Mouse (Mus musculus) left cerebral cortex, adult 2 months (tissue): ENCODE data around the gene Mum1l1. TPM values are rescaled to one million over a fixed set of nuclear protein-coding genes. Genes with fewer than 3 reads are reported as not detected.
"Not testable (repeated sequence)": the region's sequence is repeated elsewhere in the genome, so short reads cannot be mapped to it uniquely, and the experiment has no call there.

Experiments
- DNase-seq, 2 experiments: peaks; one replicate each; pipeline ENCODE4 v3.0.0; 2021 to 2022; ENCODE audit warnings: low spot score in 2 of 2, mixed read lengths in 1 of 2; ENCODE audit errors: extremely low spot score in 1 of 2
- H3K27ac ChIP-seq: fragments of 200-600 bp; 2 replicates; pipeline ENCODE4 v1.8.1; 2022
- H3K4me3 ChIP-seq: fragments of 200-600 bp; 2 replicates; pipeline ENCODE4 v1.8.1; 2022
- CTCF ChIP-seq: fragments of 200-600 bp; IDR thresholded peaks from 2 replicates; pipeline ENCODE4 v1.8.1; 2022; ENCODE audit warnings: antibody characterized with exemption, mild to moderate bottlenecking, moderate library complexity
- intact Hi-C: fragments of 180-260 bp; cut with DNase I; formaldehyde crosslinking; loops from one replicate; pipeline ENCODE4 v1.15.1; 2025
- long read RNA-seq, 2 experiments: library from polyadenylated mRNA; stranded (forward); transcript quantifications; one replicate each; pipeline ENCODE4 v2.0.0; 2021; ENCODE audit warnings: borderline mapping rate in 2 of 2
- total RNA-seq, 2 experiments: library from RNA; stranded (reverse); gene quantifications; 2 replicates each; pipeline ENCODE4 v1.2.3; 2021

The Mum1l1 gene
- total RNA-seq: 1 to 10 TPM; 2.2 to 3.0 TPM
- long read RNA-seq, experiment 1, partial matches to known transcripts: 0 of 3 reads
- long read RNA-seq, experiment 1, other reads (novel, unspliced or antisense): 0 of 3 reads
- long read RNA-seq, experiment 2, partial matches to known transcripts: 0 of 4 reads
- long read RNA-seq, experiment 2, other reads (novel, unspliced or antisense): 2 of 4 reads

DNA sequence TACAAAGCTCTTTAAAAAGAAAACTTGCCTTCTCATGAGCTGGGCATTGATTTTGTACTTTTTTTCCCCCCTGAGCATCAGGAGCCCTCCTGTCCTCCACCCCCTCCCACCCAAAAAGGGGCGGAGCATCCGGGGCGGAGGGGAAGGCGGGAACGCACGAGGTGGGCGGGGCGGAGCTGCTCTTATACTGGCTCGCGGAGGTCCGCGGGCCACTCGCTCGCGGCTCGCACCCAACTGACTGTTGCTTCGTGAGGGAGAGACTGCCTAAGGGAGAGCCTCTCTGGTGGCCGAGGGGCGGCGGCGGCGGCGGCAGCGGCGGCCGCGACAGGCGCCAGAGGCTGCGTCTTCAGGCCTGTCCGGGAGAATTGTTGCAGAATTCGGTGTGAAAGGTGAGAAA is at the start of gene Mum1l1:
Gene Mum1l1 (plus strand): TSS at position 214 of the 397 bp plus-strand sequence.
- no peak for TF ChIP-seq CTCF
- H3K27ac ChIP-seq: no peak within 1 kb of the TSS
- intact Hi-C loops: no loop called here
- DNase-seq: peak; percentile 18 to 42
- H3K4me3 ChIP-seq: peak within 1 kb of the TSS; percentile 45

DNA sequence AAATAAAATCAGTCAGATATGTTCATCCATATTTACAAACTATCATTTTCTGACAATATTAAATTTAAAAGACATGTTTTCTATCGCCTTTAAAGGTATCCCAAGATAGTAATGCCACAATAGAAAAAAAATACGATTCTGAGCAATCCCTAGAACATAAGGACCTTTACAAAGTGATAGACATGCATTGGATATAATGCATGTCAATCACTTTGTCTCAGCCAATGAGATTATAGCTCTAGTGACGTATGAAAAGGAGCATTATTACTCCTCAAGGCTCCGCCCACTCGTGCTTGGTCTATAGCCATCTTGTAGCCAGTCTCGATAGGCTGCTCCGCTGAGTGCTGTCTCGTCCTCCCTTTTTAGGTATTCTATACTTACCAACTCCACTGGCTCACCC is 30.9 kb upstream of the Mum1l1 start, which contains the start of gene 4933428M09Rik:
Gene 4933428M09Rik (plus strand): TSS at position 301 of the 400 bp plus-strand sequence.
- Histone ChIP-seq H3K4me3 (no peak within 1 kb of the TSS), H3K27ac (no peak within 1 kb of the TSS)
- DNase-seq: no peak
- intact Hi-C loops: no loop called here
- TF ChIP-seq CTCF: no peak

DNA sequence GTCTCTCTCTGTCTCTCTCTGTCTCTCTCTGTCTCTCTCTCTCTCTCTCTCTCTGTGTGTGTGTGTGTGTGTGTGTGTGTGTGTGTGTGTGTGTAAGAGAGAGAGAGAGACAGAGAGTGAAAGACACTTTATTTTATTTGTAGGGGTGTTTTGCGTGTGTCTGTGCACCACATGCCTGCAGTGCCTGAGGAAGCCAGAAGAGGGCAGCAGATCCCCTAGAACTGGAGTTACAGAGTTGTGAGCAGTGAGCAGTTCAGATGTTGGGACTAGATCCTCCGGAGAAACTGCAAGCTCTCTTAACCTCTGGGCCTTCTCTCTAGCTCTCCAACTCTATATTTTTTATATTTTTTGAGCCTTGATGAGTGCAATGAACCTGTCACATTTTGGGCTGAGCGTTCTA is 18.3 kb upstream of the Mum1l1 start:
- intact Hi-C loops, H3K27ac ChIP-seq, H3K4me3 ChIP-seq, DNase-seq: not testable (repeated sequence)

DNA sequence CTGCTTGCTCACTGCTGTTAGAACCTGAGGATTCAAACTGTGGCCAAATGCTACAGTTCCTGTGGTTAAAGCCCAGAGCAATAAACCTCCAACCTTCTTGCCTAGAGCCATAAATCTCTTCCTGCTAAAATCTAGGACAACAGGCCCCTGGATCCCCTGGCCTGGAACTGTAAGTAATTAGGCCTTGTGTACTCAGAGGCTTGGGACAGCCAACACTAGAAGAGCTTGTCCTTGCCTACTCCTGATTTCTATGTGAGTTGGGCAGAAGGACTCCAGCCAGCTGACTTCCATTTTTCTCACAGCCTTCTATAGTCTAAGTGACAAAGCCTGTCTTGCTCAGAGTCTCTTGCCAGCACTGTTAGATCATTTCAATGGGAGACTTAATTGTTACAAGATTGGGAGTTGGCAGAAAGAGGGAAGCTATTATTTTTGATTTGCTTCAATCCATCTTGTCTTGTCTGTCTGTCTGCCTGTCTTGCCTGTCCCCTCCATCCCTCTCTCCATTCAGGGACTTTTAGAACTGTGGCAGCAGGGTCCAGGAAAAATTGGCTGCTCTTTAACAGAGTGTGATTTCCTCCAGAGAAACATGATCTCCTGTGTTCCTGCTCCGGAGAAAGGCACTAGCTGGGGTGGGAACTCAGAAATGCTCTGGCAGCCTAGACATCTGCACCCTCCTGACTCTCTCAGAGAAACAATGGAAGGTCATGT is 15.1 kb upstream of the Mum1l1 start:
- no peak for TF ChIP-seq CTCF
- intact Hi-C loops: no loop called here
- no peak overlapping the region for H3K4me3 ChIP-seq
- no peak for DNase-seq
- no peak overlapping the region for H3K27ac ChIP-seq

- H3K27ac ChIP-seq, DNase-seq, intact Hi-C loops, H3K4me3 ChIP-seq: not testable (repeated sequence)
Observed at GRCm38 (mm10) chrX:139209191-139209828, 532 bp upstream of the Mum1l1 start.

- DNase-seq: no peak
- Histone ChIP-seq H3K4me3 (no peak overlapping the region), H3K27ac (no peak overlapping the region)
- intact Hi-C loops: loop anchor here (5.0 kb wide), 1 partner anchor 153 kb away; no protein-coding TSS in a partner anchor
- TF ChIP-seq CTCF: no peak
Observed at GRCm38 (mm10) chrX:139214765-139215164, 4.9 kb downstream of the Mum1l1 start.

DNA sequence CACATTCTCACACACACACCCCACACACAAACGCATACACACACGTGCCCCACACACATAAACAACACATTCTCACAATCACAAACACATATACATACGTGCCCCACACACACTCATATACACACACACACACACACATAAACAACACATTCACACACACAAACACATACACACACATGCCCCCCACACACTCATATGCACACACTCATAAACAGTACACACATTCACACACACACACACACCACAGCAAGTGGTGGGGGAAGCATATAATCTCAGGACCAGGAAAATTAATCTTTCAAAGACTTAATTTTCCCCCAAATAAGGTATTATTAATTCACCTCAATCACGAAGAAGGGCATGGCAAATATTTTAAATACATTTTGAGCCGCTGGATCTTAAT is 6.6 kb downstream of the Mum1l1 start:
- DNase-seq: no peak
- no peak overlapping the region for H3K4me3 ChIP-seq
- intact Hi-C loops: loop anchor here (5.0 kb wide), 1 partner anchor 151 kb away; no protein-coding TSS in a partner anchor
- TF ChIP-seq CTCF: no peak
- H3K27ac ChIP-seq: no peak overlapping the region

DNA sequence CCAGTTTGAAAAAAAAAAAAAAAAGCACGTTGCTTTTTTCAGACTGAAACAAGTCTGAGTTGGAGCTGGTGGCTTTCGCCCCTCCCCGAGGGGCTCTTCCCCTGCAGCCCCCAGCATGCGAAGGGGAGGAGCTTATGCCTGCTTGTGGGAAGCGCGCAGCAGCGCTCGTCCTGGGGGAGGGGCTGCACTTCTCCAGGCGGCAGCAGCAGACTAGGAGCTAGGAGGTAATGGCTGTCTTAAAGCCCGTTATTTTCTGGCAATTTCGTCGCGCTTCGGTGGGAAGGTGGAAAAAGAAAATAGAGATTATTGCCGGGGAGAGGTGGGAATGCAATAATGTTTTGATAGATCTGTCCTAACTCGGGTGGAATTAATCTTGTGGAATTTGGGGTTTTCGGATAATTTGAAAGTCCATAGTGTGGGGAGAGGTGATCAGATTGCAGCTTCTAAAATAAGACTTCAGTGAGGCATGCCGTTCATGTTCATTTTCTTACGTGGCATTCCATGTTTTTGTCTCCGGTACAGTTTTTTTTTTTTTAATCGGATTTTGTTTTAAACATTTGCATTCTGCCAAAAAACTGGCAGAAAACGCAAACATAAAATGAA is 7.2 kb downstream of the Mum1l1 start:
- intact Hi-C loops: loop anchor here (5.0 kb wide), 1 partner anchor 150 kb away; no protein-coding TSS in a partner anchor

DNA sequence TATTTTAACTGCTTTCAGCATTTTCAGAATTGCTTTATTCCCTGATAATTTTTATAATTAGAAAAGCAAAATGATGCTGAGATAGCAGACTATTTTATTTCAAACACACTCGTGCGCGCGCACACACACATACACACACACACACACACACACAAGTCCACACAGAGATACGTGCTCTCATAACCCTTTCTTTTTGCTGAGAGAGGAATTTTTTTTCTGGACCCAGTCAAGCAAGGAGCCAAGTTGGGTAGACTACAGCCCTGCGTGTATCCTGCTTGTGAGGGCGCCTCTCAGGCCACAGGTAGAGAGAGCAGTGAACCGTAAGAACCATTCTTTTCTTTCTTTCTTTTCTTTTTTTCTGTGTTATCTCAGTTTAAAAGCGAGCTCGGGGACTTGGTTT is 7.9 kb downstream of the Mum1l1 start:
- Histone ChIP-seq H3K27ac (no peak overlapping the region), H3K4me3 (peak overlapping the region; percentile 46)
- intact Hi-C loops: loop anchor here (5.0 kb wide), 1 partner anchor 150 kb away; no protein-coding TSS in a partner anchor
- TF ChIP-seq CTCF: no peak
- no peak for DNase-seq

More for the DNA sequence above, 7.2 kb downstream of the Mum1l1 start:
- no peak for TF ChIP-seq CTCF
- DNase-seq: peak; percentile 29 to 42
- no peak overlapping the region for H3K27ac ChIP-seq
- H3K4me3 ChIP-seq: peak overlapping the region; percentile 46

- intact Hi-C loops: loop anchor here (5.0 kb wide), 1 partner anchor 148 kb away; no protein-coding TSS in a partner anchor
- DNase-seq: peak; percentile 34 to 38
- TF ChIP-seq CTCF: peak; percentile 73
- Histone ChIP-seq H3K4me3 (no peak overlapping the region), H3K27ac (no peak overlapping the region)
Observed at GRCm38 (mm10) chrX:139219017-139219416, 9.2 kb downstream of the Mum1l1 start.

GRCm38 (mm10) chrX:139220830-139221229 is 11.0 kb downstream of the Mum1l1 start:
- H3K27ac ChIP-seq: no peak overlapping the region
- intact Hi-C loops: no loop called here
- no peak overlapping the region for H3K4me3 ChIP-seq
- DNase-seq: no peak
- no peak for TF ChIP-seq CTCF

GRCm38 (mm10) chrX:139221893-139222292 is 12.1 kb downstream of the Mum1l1 start:
- Histone ChIP-seq H3K4me3 (no peak overlapping the region), H3K27ac (no peak overlapping the region)
- DNase-seq: no peak
- intact Hi-C loops: no loop called here
- TF ChIP-seq CTCF: no peak
